Mouse (Mus musculus): ENCODE measurements around the gene Ndufs6.

Ndufs6 gene

GRCm38 (mm10) chr13:73327827-73328698 is at the start of gene Ndufs6, which contains the start of gene Mrpl36:
Gene Ndufs6, minus strand, starts transcription at chr13:73328542.
Gene Mrpl36, plus strand, starts transcription at chr13:73328513.
- DNase-seq: peak; percentile 94

DNA sequence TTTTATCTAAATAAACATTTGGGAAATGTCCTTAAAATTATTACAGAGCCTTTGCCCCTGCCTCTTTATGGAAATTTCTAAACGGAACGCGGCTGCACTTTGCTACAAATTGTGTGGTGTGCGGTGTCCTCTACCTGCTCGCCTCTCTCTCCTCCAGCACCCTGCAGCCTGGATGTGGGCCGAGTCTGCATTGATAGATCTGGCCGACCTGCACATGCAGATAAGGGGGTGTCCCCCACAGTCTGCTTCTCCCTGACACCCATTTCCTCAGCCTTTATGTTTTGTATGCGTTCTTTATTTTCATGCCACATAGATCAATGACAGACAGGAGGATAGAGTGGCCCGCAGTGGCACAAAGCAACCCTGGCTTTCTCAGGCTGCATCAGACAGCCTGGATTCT is 49.3 kb upstream of the Ndufs6 start:
- no peak for DNase-seq

- no peak for DNase-seq
Observed at GRCm38 (mm10) chr13:73374612-73375011, 46.3 kb upstream of the Ndufs6 start.

GRCm38 (mm10) chr13:73373367-73373766 is 45.0 kb upstream of the Ndufs6 start:
- DNase-seq: no peak

GRCm38 (mm10) chr13:73357106-73357505 is 28.8 kb upstream of the Ndufs6 start:
- no peak for DNase-seq

GRCm38 (mm10) chr13:73352491-73352890 is 24.1 kb upstream of the Ndufs6 start:
- no peak for DNase-seq

DNA sequence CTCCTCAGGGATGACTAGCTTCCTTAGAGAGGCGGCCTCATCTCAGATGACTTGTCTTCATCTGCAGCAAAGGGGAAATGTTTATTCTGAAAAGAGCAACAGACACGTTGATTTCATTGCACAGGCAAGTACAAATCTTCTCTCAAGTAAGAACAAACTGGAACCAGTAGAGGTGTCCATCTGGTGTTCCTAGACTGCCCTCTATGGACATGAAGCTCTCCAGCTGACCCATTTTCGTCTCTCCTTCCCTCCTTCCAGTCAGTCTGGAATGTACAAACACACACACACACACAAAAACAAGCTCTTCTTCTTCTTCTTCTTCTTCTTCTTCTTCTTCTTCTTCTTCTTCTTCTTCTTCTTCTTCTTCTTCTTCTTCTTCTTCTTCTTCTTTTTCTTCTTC is 23.6 kb upstream of the Ndufs6 start:
- DNase-seq: no peak

DNA sequence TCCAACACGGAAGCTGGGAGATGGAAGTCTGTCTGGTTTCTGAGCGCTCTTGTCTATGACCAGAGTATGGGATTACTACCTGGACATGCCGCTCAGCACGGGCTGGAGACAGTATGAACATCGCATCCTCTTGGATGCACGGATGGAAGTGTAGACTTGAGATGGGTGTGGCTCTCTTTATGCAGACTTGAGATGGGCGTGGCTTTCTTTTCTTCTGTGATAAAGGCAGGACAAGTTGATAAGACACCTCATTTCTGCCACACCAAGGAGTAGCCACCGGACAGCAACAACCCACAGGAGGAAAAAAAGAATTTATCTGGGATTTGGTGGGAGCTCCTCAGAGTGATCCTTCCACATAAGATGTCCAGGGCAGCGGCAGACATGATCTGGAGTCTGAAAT is 22.4 kb upstream of the Ndufs6 start:
- no peak for DNase-seq

- no peak for DNase-seq
Observed at GRCm38 (mm10) chr13:73347922-73348650, 19.7 kb upstream of the Ndufs6 start.

DNA sequence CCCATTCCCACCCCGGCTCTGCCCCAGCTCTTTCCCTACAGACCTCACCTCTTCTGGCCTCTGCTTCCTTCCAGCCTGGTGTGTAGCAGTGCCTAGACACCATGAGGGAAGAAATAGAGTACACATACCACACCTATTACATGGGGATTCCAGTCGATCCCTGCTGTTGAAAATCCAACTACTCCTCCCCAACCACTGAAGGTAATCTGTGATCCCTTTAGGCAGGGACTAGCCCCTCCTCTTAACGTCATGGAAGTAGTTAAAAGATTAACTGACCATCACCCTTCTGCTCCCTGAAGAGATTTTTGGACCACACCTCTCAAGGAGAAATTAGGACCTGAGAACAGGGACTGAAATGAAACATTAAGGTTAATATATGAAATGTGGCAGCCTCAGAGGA is 18.8 kb upstream of the Ndufs6 start:
- DNase-seq: no peak

DNA sequence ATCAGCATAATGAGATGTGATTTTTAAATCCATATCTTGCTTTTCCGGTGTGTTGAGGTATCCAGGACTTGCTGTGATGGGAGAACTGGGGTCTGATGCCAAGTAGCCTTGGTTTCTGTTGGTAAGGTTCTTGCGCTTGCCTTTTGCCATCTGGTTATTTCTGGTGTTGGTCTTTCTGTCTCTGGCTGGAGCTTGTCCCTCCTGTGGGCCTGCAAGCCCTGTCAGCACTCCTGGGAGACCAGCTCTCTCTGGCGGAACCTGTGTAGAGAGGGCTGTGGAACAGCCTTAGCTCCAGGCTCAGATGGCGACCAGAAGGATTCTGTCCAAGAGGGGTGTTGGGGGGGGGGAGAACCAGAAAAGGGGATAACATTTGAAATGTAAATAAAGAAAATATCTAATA is 18.4 kb upstream of the Ndufs6 start:
- no peak for DNase-seq

GRCm38 (mm10) chr13:73346131-73346530 is 17.8 kb upstream of the Ndufs6 start:
- no peak for DNase-seq

GRCm38 (mm10) chr13:73345102-73345890 is 17.0 kb upstream of the Ndufs6 start:
- no peak for DNase-seq

DNA sequence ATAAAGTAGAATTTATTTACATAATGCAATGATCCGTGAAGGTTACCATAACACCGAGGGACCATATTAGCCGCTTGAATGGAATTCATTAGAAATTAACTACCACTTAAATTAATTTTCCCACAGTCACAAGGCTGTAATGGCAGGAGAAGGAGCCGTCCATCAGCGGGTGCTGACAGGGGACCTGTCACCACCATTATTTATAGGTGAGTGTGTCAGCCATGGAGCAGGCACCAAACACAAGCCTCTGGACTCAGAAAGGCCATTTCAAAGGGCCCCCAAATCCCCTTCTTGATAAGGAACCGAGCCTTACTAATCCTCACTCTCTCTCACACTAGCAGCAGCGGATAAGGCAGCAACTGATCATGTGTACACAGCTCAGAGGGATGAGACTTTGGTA is 8.4 kb upstream of the Ndufs6 start:
- DNase-seq: no peak

DNA sequence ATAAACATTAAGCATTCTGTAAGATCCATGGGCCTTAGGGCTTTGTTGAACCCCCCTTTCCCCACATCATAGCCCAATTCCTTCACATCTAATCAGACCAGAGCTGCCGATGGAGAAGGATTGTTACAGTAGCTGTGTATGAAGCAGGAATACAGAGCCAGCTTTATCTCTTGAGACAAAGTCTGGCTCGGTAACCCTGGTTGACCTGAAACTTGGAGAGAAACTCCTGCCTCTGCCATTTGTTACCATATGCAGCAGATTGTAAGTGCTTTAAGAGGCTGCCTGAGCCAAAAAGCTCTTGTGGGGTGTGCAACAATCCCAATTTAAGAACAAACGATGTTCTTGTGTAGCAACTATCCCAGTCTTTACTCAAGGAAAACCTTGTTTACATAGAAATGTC is 3.4 kb upstream of the Ndufs6 start:
- DNase-seq: peak; percentile 20

GRCm38 (mm10) chr13:73330844-73331501 is 2.6 kb upstream of the Ndufs6 start:
- DNase-seq: peak; percentile 89

DNA sequence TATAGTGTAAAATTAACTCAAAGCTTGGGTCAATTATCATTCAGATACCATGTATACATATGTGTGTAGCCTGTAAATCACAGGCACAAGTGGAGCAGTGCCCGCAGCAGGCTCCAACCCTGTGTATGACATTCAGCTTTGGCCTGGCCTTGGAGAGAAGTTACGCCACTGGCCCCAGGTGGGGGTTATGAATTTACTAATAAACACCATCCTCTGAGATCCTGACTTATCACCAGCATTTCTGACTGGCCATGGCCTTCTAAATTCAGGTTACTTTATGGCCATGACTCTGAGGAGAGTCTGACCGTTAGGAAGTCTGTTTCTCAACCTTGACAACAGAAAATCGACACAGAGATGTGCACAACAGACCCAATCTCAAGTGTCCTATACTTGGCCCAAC is 4.9 kb downstream of the Ndufs6 start:
- DNase-seq: no peak

- DNase-seq: no peak
Observed at GRCm38 (mm10) chr13:73322626-73323025, 5.7 kb downstream of the Ndufs6 start.

GRCm38 (mm10) chr13:73320048-73320447 is 8.3 kb downstream of the Ndufs6 start:
- no peak for DNase-seq

GRCm38 (mm10) chr13:73310183-73310929 is 18.0 kb downstream of the Ndufs6 start:
- DNase-seq: no peak

GRCm38 (mm10) chr13:73306430-73306829 is 21.9 kb downstream of the Ndufs6 start:
- DNase-seq: no peak

- DNase-seq: no peak
Observed at GRCm38 (mm10) chr13:73306085-73306410, 22.3 kb downstream of the Ndufs6 start.

Data from cerebellum, adult 9-11 months (tissue).